Mouse (Mus musculus) stomach, embryonic 15.5 days (tissue): ENCODE measurements around the gene Wdr61. TPM values are rescaled to one million over a fixed set of nuclear protein-coding genes. Genes with fewer than 3 reads are reported as not detected.

ENCODE experiments used
- ATAC-seq: fragments of 200-750 bp; cut with Nextera tagmentation; 2 replicates; pipeline ENCODE4 v1.8.0; 2017; ENCODE audit warnings: low read depth, moderate number of reproducible peaks, moderate TSS enrichment; ENCODE audit not compliant: insufficient read depth, low FRiP score
- H3K27ac ChIP-seq: fragments of 300-500 bp; sonication (generic); 2 replicates; pipeline ENCODE4 v1.5.1; 2015; ENCODE audit warnings: mild to moderate bottlenecking, inconsistent platforms
- H3K27me3 ChIP-seq: fragments of 300-500 bp; sonication (generic); replicated peaks from 2 replicates; pipeline ENCODE4 v1.6.1; 2015; ENCODE audit warnings: inconsistent platforms
- H3K36me3 ChIP-seq: fragments of 300-500 bp; sonication (generic); 2 replicates; pipeline ENCODE4 v1.6.1; 2015; ENCODE audit warnings: inconsistent platforms
- H3K4me1 ChIP-seq: fragments of 300-500 bp; sonication (generic); 2 replicates; pipeline ENCODE4 v1.6.1; 2015; ENCODE audit warnings: inconsistent platforms
- H3K4me2 ChIP-seq: fragments of 300-500 bp; sonication (generic); 2 replicates; pipeline ENCODE4 v1.6.1; 2015; ENCODE audit warnings: mild to moderate bottlenecking, inconsistent platforms
- H3K4me3 ChIP-seq: fragments of 300-500 bp; sonication (generic); replicated peaks from 2 replicates; pipeline ENCODE4 v1.5.1; 2015; ENCODE audit warnings: inconsistent platforms
- H3K9ac ChIP-seq: fragments of 300-500 bp; sonication (generic); 2 replicates; pipeline ENCODE4 v1.6.1; 2015; ENCODE audit warnings: inconsistent platforms
- H3K9me3 ChIP-seq: fragments of 300-500 bp; sonication (generic); 2 replicates; pipeline ENCODE4 v1.6.1; 2016; ENCODE audit warnings: inconsistent platforms
- WGBS: fragments of 180-500 bp; shearing (Covaris S2); methylation state at CpG from one replicate; pipeline ENCODE4 v1.1.7; 2015; 5-methylcytosine and 5-hydroxymethylcytosine counted together
- polyA plus RNA-seq: library from polyadenylated mRNA; unstranded; fragments of >200 nt; fragmentation: Nextera tagmentation; extraction: Ambion mirVana; gene quantifications from 2 replicates; pipeline ENCODE4 v1.2.1, GENCODE M21; 2015

Gene Wdr61
- polyA plus RNA-seq, 1 experiment from 2014 or later: 147 TPM

- H3K36me3 ChIP-seq: peaks cover 70% of the 10 kb centered on the region
- no peaks in the 10 kb centered on the region for H3K4me1 ChIP-seq
- WGBS: 85% methylated on average over 7 of the region's 7 CpGs
- no peaks in the 10 kb centered on the region for H3K27me3 ChIP-seq
- no peak overlapping the region for H3K4me3 ChIP-seq
- H3K9me3 ChIP-seq: no peaks in the 10 kb centered on the region
- no peak overlapping the region for H3K4me2 ChIP-seq
- H3K27ac ChIP-seq: no peak overlapping the region
- no peak overlapping the region for H3K9ac ChIP-seq
- ATAC-seq: no peak
Observed at GRCm38 (mm10) chr9:54722156-54722555, 12.2 kb downstream of the Wdr61 start.

- Histone ChIP-seq H3K4me1 (no peaks in the 10 kb centered on the region), H3K27ac (no peak overlapping the region), H3K9ac (no peak overlapping the region), H3K9me3 (no peaks in the 10 kb centered on the region), H3K36me3 (peaks cover 55% of the 10 kb centered on the region), H3K27me3 (no peaks in the 10 kb centered on the region), H3K4me3 (no peak overlapping the region), H3K4me2 (no peak overlapping the region)
- no peak for ATAC-seq
- WGBS: 66% methylated on average over 3 of the region's 3 CpGs
Observed at GRCm38 (mm10) chr9:54717527-54717926, 16.8 kb downstream of the Wdr61 start.

- no peak for ATAC-seq
- no peaks in the 10 kb centered on the region for H3K9me3 ChIP-seq
- H3K36me3 ChIP-seq: peaks cover 46% of the 10 kb centered on the region
- no peak overlapping the region for H3K4me2 ChIP-seq
- H3K27me3 ChIP-seq: no peaks in the 10 kb centered on the region
- no peak overlapping the region for H3K4me3 ChIP-seq
- no peak overlapping the region for H3K9ac ChIP-seq
- no peaks in the 10 kb centered on the region for H3K4me1 ChIP-seq
- no peak overlapping the region for H3K27ac ChIP-seq
- 96% methylated on average over 3 of the region's 3 CpGs for WGBS
Observed at GRCm38 (mm10) chr9:54715776-54716175, 18.5 kb downstream of the Wdr61 start.

- no peak for ATAC-seq
- no peaks in the 10 kb centered on the region for H3K9me3 ChIP-seq
Observed at GRCm38 (mm10) chr9:54708085-54708484, 26.2 kb downstream of the Wdr61 start.

GRCm38 (mm10) chr9:54707288-54707999, 26.9 kb downstream of the Wdr61 start:
- no peaks in the 10 kb centered on the region for H3K4me1 ChIP-seq
- ATAC-seq: no peak
- no peak overlapping the region for H3K9ac ChIP-seq
- no peak overlapping the region for H3K4me3 ChIP-seq
- H3K36me3 ChIP-seq: peaks cover 6% of the 10 kb centered on the region; the same call in 1 of the 2 replicates
- H3K27me3 ChIP-seq: no peaks in the 10 kb centered on the region
- no peak overlapping the region for H3K27ac ChIP-seq
- no peak overlapping the region for H3K4me2 ChIP-seq
- H3K9me3 ChIP-seq: no peaks in the 10 kb centered on the region
- 60% methylated on average over 8 of the region's 8 CpGs for WGBS

More at GRCm38 (mm10) chr9:54708085-54708484, 26.2 kb downstream of the Wdr61 start:
- Histone ChIP-seq H3K4me1 (no peaks in the 10 kb centered on the region), H3K4me3 (no peak overlapping the region), H3K27me3 (no peaks in the 10 kb centered on the region), H3K9ac (no peak overlapping the region), H3K36me3 (peaks cover 10% of the 10 kb centered on the region; the same call in 1 of the 2 replicates), H3K27ac (no peak overlapping the region), H3K4me2 (no peak overlapping the region)
- 85% methylated on average over 5 of the region's 5 CpGs for WGBS

GRCm38 (mm10) chr9:54705561-54705960, 28.8 kb downstream of the Wdr61 start:
- Histone ChIP-seq H3K27ac (no peak overlapping the region), H3K27me3 (no peaks in the 10 kb centered on the region), H3K9ac (no peak overlapping the region), H3K9me3 (no peaks in the 10 kb centered on the region), H3K36me3 (peaks cover 1% of the 10 kb centered on the region; the same call in 1 of the 2 replicates), H3K4me1 (0 out of 2 replicates have a peak, but pooled peaks cover 1% of the 10 kb centered on the region), H3K4me3 (no peak overlapping the region), H3K4me2 (no peak overlapping the region)
- ATAC-seq: no peak
- WGBS: 28% methylated on average over 1 of the region's 1 CpGs

GRCm38 (mm10) chr9:54704361-54704760, 30.0 kb downstream of the Wdr61 start:
- ATAC-seq: peak; percentile 33; the same call in 1 of the 2 replicates
- no peak overlapping the region for H3K9ac ChIP-seq
- no peaks in the 10 kb centered on the region for H3K9me3 ChIP-seq
- H3K4me2 ChIP-seq: no peak overlapping the region
- no peaks in the 10 kb centered on the region for H3K36me3 ChIP-seq
- no peak overlapping the region for H3K4me3 ChIP-seq
- no peaks in the 10 kb centered on the region for H3K27me3 ChIP-seq
- WGBS: 68% methylated on average over 5 of the region's 5 CpGs
- H3K4me1 ChIP-seq: 0 out of 2 replicates have a peak, but pooled peaks cover 9% of the 10 kb centered on the region
- H3K27ac ChIP-seq: no peak overlapping the region

- no peak overlapping the region for H3K4me2 ChIP-seq
- no peaks in the 10 kb centered on the region for H3K36me3 ChIP-seq
- no peaks in the 10 kb centered on the region for H3K9me3 ChIP-seq
- H3K27ac ChIP-seq: no peak overlapping the region
- no peak overlapping the region for H3K4me3 ChIP-seq
- no peaks in the 10 kb centered on the region for H3K27me3 ChIP-seq
- WGBS: 79% methylated on average over 2 of the region's 2 CpGs
- H3K4me1 ChIP-seq: peaks cover 13% of the 10 kb centered on the region; the same call in 1 of the 2 replicates
- no peak overlapping the region for H3K9ac ChIP-seq
- ATAC-seq: no peak
Observed at GRCm38 (mm10) chr9:54702581-54702980, 31.7 kb downstream of the Wdr61 start.

- Histone ChIP-seq H3K4me1 (peaks cover 13% of the 10 kb centered on the region; the same call in 1 of the 2 replicates), H3K9ac (no peak overlapping the region), H3K4me2 (peak overlapping the region; percentile 93), H3K36me3 (no peaks in the 10 kb centered on the region), H3K27me3 (no peaks in the 10 kb centered on the region), H3K27ac (no peak overlapping the region), H3K4me3 (peak overlapping the region; percentile 71; the same call in 1 of the 2 replicates), H3K9me3 (no peaks in the 10 kb centered on the region)
- no peak for ATAC-seq
- 77% methylated on average over 7 of the region's 7 CpGs for WGBS
Observed at GRCm38 (mm10) chr9:54700746-54701145, 33.6 kb downstream of the Wdr61 start.

- Histone ChIP-seq H3K27ac (no peak overlapping the region), H3K27me3 (no peaks in the 10 kb centered on the region), H3K4me1 (peaks cover 13% of the 10 kb centered on the region; the same call in 1 of the 2 replicates), H3K4me2 (peak overlapping the region; percentile 93), H3K36me3 (no peaks in the 10 kb centered on the region), H3K9ac (peak overlapping the region; percentile 67; the same call in 1 of the 2 replicates), H3K4me3 (peak overlapping the region; percentile 71), H3K9me3 (no peaks in the 10 kb centered on the region)
- WGBS: 20% methylated on average over 9 of the region's 9 CpGs
- no peak for ATAC-seq
Observed at GRCm38 (mm10) chr9:54700174-54700475, 34.2 kb downstream of the Wdr61 start.

- Histone ChIP-seq H3K27ac (no peak overlapping the region), H3K36me3 (no peaks in the 10 kb centered on the region)
- peak; percentile 54 for ATAC-seq
Observed at GRCm38 (mm10) chr9:54699345-54700173, 34.8 kb downstream of the Wdr61 start.

GRCm38 (mm10) chr9:54699087-54699344, 35.3 kb downstream of the Wdr61 start:
- H3K4me3 ChIP-seq: peak overlapping the region; percentile 71
- H3K4me1 ChIP-seq: peaks cover 13% of the 10 kb centered on the region; the same call in 1 of the 2 replicates
- peak overlapping the region; percentile 93 for H3K4me2 ChIP-seq
- ATAC-seq: peak; percentile 36; the same call in 1 of the 2 replicates
- no peaks in the 10 kb centered on the region; the same call in 1 of the 2 replicates for H3K27me3 ChIP-seq
- H3K9ac ChIP-seq: peak overlapping the region; percentile 67
- no peaks in the 10 kb centered on the region for H3K36me3 ChIP-seq
- H3K27ac ChIP-seq: no peak overlapping the region
- WGBS: 6% methylated on average over 27 of the region's 27 CpGs
- no peaks in the 10 kb centered on the region for H3K9me3 ChIP-seq

More at GRCm38 (mm10) chr9:54699345-54700173, 34.8 kb downstream of the Wdr61 start:
- Histone ChIP-seq H3K9ac (peak overlapping the region; percentile 67), H3K4me1 (peaks cover 13% of the 10 kb centered on the region; the same call in 1 of the 2 replicates), H3K4me2 (peak overlapping the region; percentile 93), H3K9me3 (no peaks in the 10 kb centered on the region), H3K4me3 (peak overlapping the region; percentile 71), H3K27me3 (no peaks in the 10 kb centered on the region; the same call in 1 of the 2 replicates)
- WGBS: under 1% methylated on average over 85 of the region's 92 CpGs
